Mouse (Mus musculus): ENCODE measurements around the gene Sfrp5. TPM values are rescaled to one million over a fixed set of nuclear protein-coding genes. Genes with fewer than 3 reads are reported as not detected.

Sfrp5 gene
- not detected in 2 replicates for polyA plus RNA-seq (2012)

- TF ChIP-seq GATA1 (IDR thresholded peaks at IDR 0.05; ENCODE audit: low read length) (no peak), TAL1 (IDR thresholded peaks at IDR 0.05; ENCODE audit: low read length) (no peak)
- Histone ChIP-seq H3K36me3 (ENCODE audit: control insufficient read depth) (no peaks in the 10 kb centered on the region), H3K27me3 (ENCODE audit: control insufficient read depth) (peaks cover 64% of the 10 kb centered on the region), H3K9me3 (ENCODE audit: control insufficient read depth, low read length) (peaks cover 2% of the 10 kb centered on the region; the same call in 1 of the 2 replicates), H3K4me1 (ENCODE audit: control insufficient read depth) (no peaks in the 10 kb centered on the region; the same call in none of the 2 replicates), H3K4me3 (replicated peaks) (no peak within 1 kb of the TSS)
Measured at GRCm38 (mm10) chr19:42201696-42202381, at the start of gene Sfrp5. Sfrp5 (minus strand) TSS chr19:42202252.

- Histone ChIP-seq H3K27me3 (ENCODE audit: control insufficient read depth) (peaks cover 18% of the 10 kb centered on the region), H3K4me3 (replicated peaks) (no peak overlapping the region), H3K36me3 (ENCODE audit: control insufficient read depth) (no peaks in the 10 kb centered on the region), H3K4me1 (ENCODE audit: control insufficient read depth) (no peaks in the 10 kb centered on the region), H3K9me3 (ENCODE audit: control insufficient read depth, low read length) (no peaks in the 10 kb centered on the region)
- TF ChIP-seq TAL1 (IDR thresholded peaks at IDR 0.05; ENCODE audit: low read length) (no peak), GATA1 (IDR thresholded peaks at IDR 0.05; ENCODE audit: low read length) (no peak)
Measured at GRCm38 (mm10) chr19:42249976-42250914, 48.2 kb upstream of the Sfrp5 start.

GRCm38 (mm10) chr19:42247519-42247918 lies 45.5 kb upstream of the Sfrp5 start, which contains the start of gene Golga7b:
Golga7b (plus strand) TSS chr19:42247574.
- no peaks in the 10 kb centered on the region for H3K36me3 ChIP-seq (ENCODE audit: control insufficient read depth)
- no peaks in the 10 kb centered on the region for H3K27me3 ChIP-seq (ENCODE audit: control insufficient read depth)
- no peaks in the 10 kb centered on the region for H3K9me3 ChIP-seq (ENCODE audit: control insufficient read depth, low read length)
- no peaks in the 10 kb centered on the region for H3K4me1 ChIP-seq (ENCODE audit: control insufficient read depth)
- no peak within 1 kb of the TSS for H3K4me3 ChIP-seq (replicated peaks)
- no peak for TF ChIP-seq TAL1 (IDR thresholded peaks at IDR 0.05; ENCODE audit: low read length)
- no peak for TF ChIP-seq GATA1 (IDR thresholded peaks at IDR 0.05; ENCODE audit: low read length)

GRCm38 (mm10) chr19:42246626-42247025 lies 44.6 kb upstream of the Sfrp5 start:
- Histone ChIP-seq H3K4me1 (ENCODE audit: control insufficient read depth) (no peaks in the 10 kb centered on the region), H3K27me3 (ENCODE audit: control insufficient read depth) (no peaks in the 10 kb centered on the region), H3K9me3 (ENCODE audit: control insufficient read depth, low read length) (no peaks in the 10 kb centered on the region), H3K4me3 (replicated peaks) (no peak overlapping the region), H3K36me3 (ENCODE audit: control insufficient read depth) (no peaks in the 10 kb centered on the region)
- TF ChIP-seq TAL1 (IDR thresholded peaks at IDR 0.05; ENCODE audit: low read length) = no peak
- no peak for TF ChIP-seq GATA1 (IDR thresholded peaks at IDR 0.05; ENCODE audit: low read length)

GRCm38 (mm10) chr19:42243401-42243800 lies 41.3 kb upstream of the Sfrp5 start:
- Histone ChIP-seq H3K27me3 (ENCODE audit: control insufficient read depth) (no peaks in the 10 kb centered on the region), H3K9me3 (ENCODE audit: control insufficient read depth, low read length) (no peaks in the 10 kb centered on the region), H3K36me3 (ENCODE audit: control insufficient read depth) (no peaks in the 10 kb centered on the region), H3K4me3 (replicated peaks) (no peak overlapping the region), H3K4me1 (ENCODE audit: control insufficient read depth) (no peaks in the 10 kb centered on the region)
- TF ChIP-seq GATA1 (IDR thresholded peaks at IDR 0.05; ENCODE audit: low read length) = no peak
- TF ChIP-seq TAL1 (IDR thresholded peaks at IDR 0.05; ENCODE audit: low read length) = no peak

- TF ChIP-seq GATA1 (IDR thresholded peaks at IDR 0.05; ENCODE audit: low read length) (no peak), TAL1 (IDR thresholded peaks at IDR 0.05; ENCODE audit: low read length) (no peak)
- H3K27me3 ChIP-seq (ENCODE audit: control insufficient read depth) = no peaks in the 10 kb centered on the region
- no peak overlapping the region for H3K4me3 ChIP-seq (replicated peaks)
- no peaks in the 10 kb centered on the region for H3K36me3 ChIP-seq (ENCODE audit: control insufficient read depth)
- H3K4me1 ChIP-seq (ENCODE audit: control insufficient read depth) = no peaks in the 10 kb centered on the region
- no peaks in the 10 kb centered on the region for H3K9me3 ChIP-seq (ENCODE audit: control insufficient read depth, low read length)
Measured at GRCm38 (mm10) chr19:42240881-42241280, 38.8 kb upstream of the Sfrp5 start.

GRCm38 (mm10) chr19:42238341-42238715 lies 36.3 kb upstream of the Sfrp5 start:
- Histone ChIP-seq H3K4me3 (replicated peaks) (no peak overlapping the region), H3K4me1 (ENCODE audit: control insufficient read depth) (no peaks in the 10 kb centered on the region), H3K27me3 (ENCODE audit: control insufficient read depth) (no peaks in the 10 kb centered on the region), H3K9me3 (ENCODE audit: control insufficient read depth, low read length) (no peaks in the 10 kb centered on the region), H3K36me3 (ENCODE audit: control insufficient read depth) (no peaks in the 10 kb centered on the region)
- no peak for TF ChIP-seq GATA1 (IDR thresholded peaks at IDR 0.05; ENCODE audit: low read length)
- no peak for TF ChIP-seq TAL1 (IDR thresholded peaks at IDR 0.05; ENCODE audit: low read length)

GRCm38 (mm10) chr19:42237602-42238340 lies 35.7 kb upstream of the Sfrp5 start:
- H3K9me3 ChIP-seq (ENCODE audit: control insufficient read depth, low read length) = no peaks in the 10 kb centered on the region
- H3K4me1 ChIP-seq (ENCODE audit: control insufficient read depth) = no peaks in the 10 kb centered on the region
- no peaks in the 10 kb centered on the region for H3K27me3 ChIP-seq (ENCODE audit: control insufficient read depth)
- no peak for TF ChIP-seq GATA1 (IDR thresholded peaks at IDR 0.05; ENCODE audit: low read length)
- TF ChIP-seq TAL1 (IDR thresholded peaks at IDR 0.05; ENCODE audit: low read length) = no peak
- H3K4me3 ChIP-seq (replicated peaks) = no peak overlapping the region
- H3K36me3 ChIP-seq (ENCODE audit: control insufficient read depth) = no peaks in the 10 kb centered on the region

Data from erythroblast, embryonic 14.5 days (primary cell).